Mouse (Mus musculus): ENCODE data around the gene Necap2. TPM values are rescaled to one million over a fixed set of nuclear protein-coding genes. Genes with fewer than 3 reads are reported as not detected.

The Necap2 gene
- polyA plus RNA-seq, 1 experiment from 2014 or later: 76.7 TPM

GRCm38 (mm10) chr4:141024992-141025391 is 53.2 kb downstream of the Necap2 start:
- no peak overlapping the region for H3K27ac ChIP-seq
- 79% methylated on average over 27 of the region's 27 CpGs for WGBS

GRCm38 (mm10) chr4:141024052-141024451 is 54.1 kb downstream of the Necap2 start:
- Histone ChIP-seq H3K27me3 (no peaks in the 10 kb centered on the region), H3K4me3 (no peak overlapping the region), H3K9ac (0 out of 2 replicates have a peak overlapping the region, but pooled peaks have one; percentile 6), H3K27ac (no peak overlapping the region), H3K4me2 (no peak overlapping the region), H3K4me1 (peaks cover 47% of the 10 kb centered on the region), H3K36me3 (peaks cover 56% of the 10 kb centered on the region), H3K9me3 (no peaks in the 10 kb centered on the region)
- no peak for ATAC-seq (ENCODE audit: insufficient number of reproducible peaks, insufficient read depth, low FRiP score, low TSS enrichment, low read depth)
- WGBS: 64% methylated on average over 9 of the region's 9 CpGs

More at GRCm38 (mm10) chr4:141024992-141025391, 53.2 kb downstream of the Necap2 start:
- no peak overlapping the region for H3K4me3 ChIP-seq
- H3K36me3 ChIP-seq: peaks cover 58% of the 10 kb centered on the region
- H3K27me3 ChIP-seq: no peaks in the 10 kb centered on the region
- no peak overlapping the region for H3K9ac ChIP-seq
- no peaks in the 10 kb centered on the region for H3K9me3 ChIP-seq
- ATAC-seq (ENCODE audit: insufficient number of reproducible peaks, insufficient read depth, low FRiP score, low TSS enrichment, low read depth): no peak
- peaks cover 40% of the 10 kb centered on the region for H3K4me1 ChIP-seq
- H3K4me2 ChIP-seq: no peak overlapping the region

GRCm38 (mm10) chr4:141021614-141021929 is 56.6 kb downstream of the Necap2 start:
- Histone ChIP-seq H3K4me1 (peaks cover 61% of the 10 kb centered on the region), H3K9me3 (no peaks in the 10 kb centered on the region), H3K4me2 (peak overlapping the region; percentile 37; the same call in 1 of the 2 replicates), H3K4me3 (no peak overlapping the region), H3K9ac (peak overlapping the region; percentile 67), H3K27ac (peak overlapping the region; percentile 97), H3K27me3 (no peaks in the 10 kb centered on the region), H3K36me3 (peaks cover 54% of the 10 kb centered on the region)
- 50% methylated on average over 11 of the region's 11 CpGs for WGBS
- peak; percentile 2; the same call in 1 of the 2 replicates for ATAC-seq (ENCODE audit: insufficient number of reproducible peaks, insufficient read depth, low FRiP score, low TSS enrichment, low read depth)

GRCm38 (mm10) chr4:141020811-141021613 is 57.1 kb downstream of the Necap2 start:
- peak overlapping the region; percentile 67 for H3K9ac ChIP-seq
- no peak overlapping the region for H3K4me3 ChIP-seq
- H3K9me3 ChIP-seq: no peaks in the 10 kb centered on the region
- no peaks in the 10 kb centered on the region for H3K27me3 ChIP-seq
- WGBS: 16% methylated on average over 14 of the region's 14 CpGs
- peak overlapping the region; percentile 97 for H3K27ac ChIP-seq
- peaks cover 54% of the 10 kb centered on the region for H3K36me3 ChIP-seq
- ATAC-seq (ENCODE audit: insufficient number of reproducible peaks, insufficient read depth, low FRiP score, low TSS enrichment, low read depth): peak; percentile 26
- H3K4me1 ChIP-seq: peaks cover 64% of the 10 kb centered on the region
- H3K4me2 ChIP-seq: peak overlapping the region; percentile 37

GRCm38 (mm10) chr4:141020220-141020619 is 57.9 kb downstream of the Necap2 start:
- H3K4me3 ChIP-seq: no peak overlapping the region
- peak overlapping the region; percentile 67 for H3K9ac ChIP-seq
- peaks cover 68% of the 10 kb centered on the region for H3K4me1 ChIP-seq
- H3K27ac ChIP-seq: peak overlapping the region; percentile 97
- peaks cover 54% of the 10 kb centered on the region for H3K36me3 ChIP-seq
- 71% methylated on average over 17 of the region's 17 CpGs for WGBS
- H3K4me2 ChIP-seq: peak overlapping the region; percentile 37; the same call in 1 of the 2 replicates
- H3K27me3 ChIP-seq: no peaks in the 10 kb centered on the region
- no peaks in the 10 kb centered on the region for H3K9me3 ChIP-seq
- no peak for ATAC-seq (ENCODE audit: insufficient number of reproducible peaks, insufficient read depth, low FRiP score, low TSS enrichment, low read depth)

- no peak overlapping the region for H3K4me3 ChIP-seq
- H3K27ac ChIP-seq: peak overlapping the region; percentile 73
- peaks cover 72% of the 10 kb centered on the region for H3K4me1 ChIP-seq
- H3K27me3 ChIP-seq: no peaks in the 10 kb centered on the region
- no peak overlapping the region for H3K4me2 ChIP-seq
- H3K9ac ChIP-seq: 0 out of 2 replicates have a peak overlapping the region, but pooled peaks have one; percentile 2
- peaks cover 71% of the 10 kb centered on the region for H3K36me3 ChIP-seq
- no peak for ATAC-seq (ENCODE audit: insufficient number of reproducible peaks, insufficient read depth, low FRiP score, low TSS enrichment, low read depth)
- WGBS: 79% methylated on average over 29 of the region's 29 CpGs
- no peaks in the 10 kb centered on the region for H3K9me3 ChIP-seq
Observed at GRCm38 (mm10) chr4:141017657-141018436, 60.3 kb downstream of the Necap2 start.

Other genes with a start within 250 kb of the Necap2 start
- gene Padi1, start 232.6 kb downstream of the Necap2 start, polyA plus RNA-seq (2015; fragmentation: Nextera tagmentation; extraction: Ambion mirVana): 0.07 and 0.14 TPM in 2 replicates
- gene Padi2, start 172.0 kb downstream of the Necap2 start, polyA plus RNA-seq (2015; fragmentation: Nextera tagmentation; extraction: Ambion mirVana): 1.8 and 2.3 TPM in 2 replicates
- gene Sdhb, start 117.2 kb downstream of the Necap2 start, polyA plus RNA-seq (2015; fragmentation: Nextera tagmentation; extraction: Ambion mirVana): 393 and 412 TPM in 2 replicates
- 38.9 and 40.2 TPM in 2 replicates for gene Atp13a2, start 91.5 kb downstream of the Necap2 start, polyA plus RNA-seq (2015; fragmentation: Nextera tagmentation; extraction: Ambion mirVana)
- 771 and 792 TPM in 2 replicates for gene Mfap2, start 67.9 kb downstream of the Necap2 start, polyA plus RNA-seq (2015; fragmentation: Nextera tagmentation; extraction: Ambion mirVana)
- gene Crocc, start 17.8 kb downstream of the Necap2 start, polyA plus RNA-seq (2015; fragmentation: Nextera tagmentation; extraction: Ambion mirVana): 6.1 and 7.8 TPM in 2 replicates
- 0.22 and 0.32 TPM in 2 replicates for gene Spata21, start 10.0 kb upstream of the Necap2 start, polyA plus RNA-seq (2015; fragmentation: Nextera tagmentation; extraction: Ambion mirVana)
- 40.5 and 42.4 TPM in 2 replicates for gene Szrd1, start 61.4 kb upstream of the Necap2 start, polyA plus RNA-seq (2015; fragmentation: Nextera tagmentation; extraction: Ambion mirVana)
- gene Fbxo42, start 69.6 kb upstream of the Necap2 start, polyA plus RNA-seq (2015; fragmentation: Nextera tagmentation; extraction: Ambion mirVana): 23.3 and 24.2 TPM in 2 replicates
- 7.4 and 7.9 TPM in 2 replicates for gene Rsg1, start 135.6 kb upstream of the Necap2 start, polyA plus RNA-seq (2015; fragmentation: Nextera tagmentation; extraction: Ambion mirVana)
- 18.9 and 23.3 TPM in 2 replicates for gene Arhgef19, start 161.1 kb upstream of the Necap2 start, polyA plus RNA-seq (2015; fragmentation: Nextera tagmentation; extraction: Ambion mirVana)
- gene Epha2, start 222.9 kb upstream of the Necap2 start, polyA plus RNA-seq (2015; fragmentation: Nextera tagmentation; extraction: Ambion mirVana): 2.6 and 4.0 TPM in 2 replicates